Mouse (Mus musculus) layer of hippocampus, postnatal 10 days (tissue): ENCODE data around the gene Cc2d1b. TPM values are rescaled to one million over a fixed set of nuclear protein-coding genes. Genes with fewer than 3 reads are reported as not detected.
A peak's percentile ranks its signal among the peaks of the same experiment; 100 is the strongest.

Experiments used
- DNase-seq, 2 experiments: peaks; one replicate each; pipeline ENCODE4 v3.0.0; 2021; ENCODE audit warnings: low spot score in 2 of 2
- long read RNA-seq: library from polyadenylated mRNA; stranded (forward); transcript quantifications from one replicate; pipeline ENCODE4 v2.0.0, GENCODE M21; 2023
- total RNA-seq, 2 experiments: library from RNA; stranded (reverse); gene quantifications; 2 replicates each; pipeline ENCODE4 v1.2.3; 2021

The Cc2d1b gene
- total RNA-seq = 10 to 100 TPM; 29.4 to 40.1 TPM
- long read RNA-seq, partial matches to known transcripts = 3 of 9 reads
- long read RNA-seq, other reads (novel, unspliced or antisense) = 3 of 9 reads

- peak; percentile 82 to 88 for DNase-seq
Measured at GRCm38 (mm10) chr4:108619587-108620341, at the start of gene Cc2d1b. Gene Cc2d1b (plus strand): TSS chr4:108619940.

- DNase-seq = no peak
Measured at GRCm38 (mm10) chr4:108572644-108573043, 47.1 kb upstream of the Cc2d1b start.

- peak; percentile 96 for DNase-seq
Measured at GRCm38 (mm10) chr4:108578840-108579742, 40.6 kb upstream of the Cc2d1b start, which contains the start of the genes Prpf38a and Orc1. Gene Prpf38a (minus strand): TSS chr4:108579336. Gene Orc1 (plus strand): TSS chr4:108579423.

- DNase-seq = no peak
Measured at GRCm38 (mm10) chr4:108579743-108580411, 39.9 kb upstream of the Cc2d1b start.

- DNase-seq = no peak
Measured at GRCm38 (mm10) chr4:108593376-108593775, 26.4 kb upstream of the Cc2d1b start.

- DNase-seq = no peak
Measured at GRCm38 (mm10) chr4:108595785-108596184, 24.0 kb upstream of the Cc2d1b start.

GRCm38 (mm10) chr4:108598306-108598705 lies 21.4 kb upstream of the Cc2d1b start:
- no peak for DNase-seq

- no peak for DNase-seq
Measured at GRCm38 (mm10) chr4:108601870-108602269, 17.9 kb upstream of the Cc2d1b start.

- DNase-seq = no peak
Measured at GRCm38 (mm10) chr4:108608651-108609050, 11.1 kb upstream of the Cc2d1b start.

GRCm38 (mm10) chr4:108610935-108611334 lies 8.8 kb upstream of the Cc2d1b start:
- DNase-seq = no peak

- no peak for DNase-seq
Measured at GRCm38 (mm10) chr4:108618586-108618985, 1.2 kb upstream of the Cc2d1b start.

- DNase-seq = no peak
Measured at GRCm38 (mm10) chr4:108619165-108619564, 575 bp upstream of the Cc2d1b start.

GRCm38 (mm10) chr4:108620536-108620935 lies 796 bp downstream of the Cc2d1b start:
- no peak for DNase-seq

GRCm38 (mm10) chr4:108621504-108621903 lies 1.8 kb downstream of the Cc2d1b start:
- no peak for DNase-seq

GRCm38 (mm10) chr4:108627066-108627465 lies 7.3 kb downstream of the Cc2d1b start:
- no peak for DNase-seq

- no peak for DNase-seq
Measured at GRCm38 (mm10) chr4:108629363-108629880, 9.7 kb downstream of the Cc2d1b start.

GRCm38 (mm10) chr4:108630096-108630495 lies 10.4 kb downstream of the Cc2d1b start:
- no peak for DNase-seq

GRCm38 (mm10) chr4:108631616-108632015 lies 11.9 kb downstream of the Cc2d1b start:
- no peak for DNase-seq

GRCm38 (mm10) chr4:108633703-108634102 lies 14.0 kb downstream of the Cc2d1b start:
- DNase-seq = no peak

- DNase-seq = no peak
Measured at GRCm38 (mm10) chr4:108634696-108635095, 15.0 kb downstream of the Cc2d1b start.

- DNase-seq = no peak
Measured at GRCm38 (mm10) chr4:108635101-108635500, 15.4 kb downstream of the Cc2d1b start.
